Mouse (Mus musculus): ENCODE measurements around the gene Ensa.

- TF ChIP-seq CTCF (conservative IDR thresholded peaks at IDR 0.05; ENCODE audit: insufficient read depth, insufficient read length, low read depth, low read length) (no peak), POLR2A (IDR thresholded peaks at IDR 0.05; ENCODE audit: low read depth, low read length) (no peak)
These were observed 6.1 kb downstream of the Ensa start for GRCm38 (mm10) chr3:95630856-95631255.

All from kidney, adult 2 months (tissue).